Comparison of ENCODE assay signal across 23 mouse cellular contexts in genomic region chr8:126024891-126025290, GRCm38 (mm10).
"Had no signal": no experiment of that assay in that cellular context is flagged by ENCODE, and none has a peak within 500 bp of the region (broad histone marks: within the 10 kb centered on the region; RNA-seq: fewer than 3 reads in every experiment).

No protein-coding gene starts in this region.

- DNase-seq: kidney, postnatal 10 days; kidney, postnatal 36 days; liver; lung, adult 18-20 months; lung, postnatal 10 days; lung, postnatal 36 days; right cerebral cortex, adult 18-20 months; right cerebral cortex, postnatal 14 days; right cerebral cortex, postnatal 4 days; thymus, adult 2 months; thymus, postnatal 14 days; thymus, postnatal 4 days had no signal

- H3K4me1 ChIP-seq: limb, embryonic 10.5 days; liver, embryonic 12.5 days; liver, embryonic 15.5 days; midbrain, embryonic 12.5 days; midbrain, embryonic 15.5 days; neural tube, embryonic 12.5 days; neural tube, embryonic 15.5 days had no signal

- ATAC-seq: liver, embryonic 12.5 days; midbrain, embryonic 15.5 days had no signal

- H3K9ac ChIP-seq: kidney, embryonic 15.5 days; limb, embryonic 13.5 days; liver, embryonic 12.5 days; liver, embryonic 15.5 days; lung, embryonic 15.5 days; midbrain, embryonic 12.5 days; midbrain, embryonic 15.5 days; neural tube, embryonic 12.5 days; neural tube, embryonic 15.5 days had no signal

- H3K4me3 ChIP-seq: kidney, embryonic 15.5 days; limb, embryonic 10.5 days; limb, embryonic 13.5 days; liver, embryonic 12.5 days; liver, embryonic 15.5 days; lung, embryonic 15.5 days; midbrain, embryonic 12.5 days; midbrain, embryonic 15.5 days; neural tube, embryonic 12.5 days; neural tube, embryonic 15.5 days had no signal

- H3K9me3 ChIP-seq: kidney, embryonic 15.5 days; limb, embryonic 10.5 days; limb, embryonic 13.5 days; liver, embryonic 12.5 days; liver, embryonic 15.5 days; lung, embryonic 15.5 days; midbrain, embryonic 12.5 days; midbrain, embryonic 15.5 days; neural tube, embryonic 12.5 days; neural tube, embryonic 15.5 days had no signal

- H3K27ac ChIP-seq: limb, embryonic 10.5 days; limb, embryonic 13.5 days; liver, embryonic 12.5 days; liver, embryonic 15.5 days; midbrain, embryonic 12.5 days; midbrain, embryonic 15.5 days; neural tube, embryonic 12.5 days; neural tube, embryonic 15.5 days; stomach, postnatal 0 days had no signal

- H3K36me3 ChIP-seq: limb, embryonic 10.5 days; liver, embryonic 12.5 days; liver, embryonic 15.5 days; lung, embryonic 15.5 days; midbrain, embryonic 12.5 days; midbrain, embryonic 15.5 days; neural tube, embryonic 12.5 days had no signal

- H3K4me2 ChIP-seq: kidney, embryonic 15.5 days; limb, embryonic 13.5 days; liver, embryonic 12.5 days; liver, embryonic 15.5 days; lung, embryonic 15.5 days; midbrain, embryonic 12.5 days; midbrain, embryonic 15.5 days; neural tube, embryonic 12.5 days; neural tube, embryonic 15.5 days had no signal

- H3K27me3 ChIP-seq: kidney, embryonic 15.5 days; limb, embryonic 13.5 days; liver, embryonic 12.5 days; liver, embryonic 15.5 days; lung, embryonic 15.5 days; midbrain, embryonic 12.5 days; midbrain, embryonic 15.5 days; neural tube, embryonic 12.5 days; neural tube, embryonic 15.5 days had no signal
